Mouse (Mus musculus) kidney, adult 2 months (tissue): ENCODE results near the gene Sox13.

Experiments used
- CTCF ChIP-seq: fragments of 200-500 bp; conservative IDR thresholded peaks from 2 replicates; pipeline ENCODE4 v1.5.1; 2011; ENCODE audit warnings: low read depth, mild to moderate bottlenecking, control low read depth, low read length, moderate library complexity, mixed read lengths; ENCODE audit not compliant: insufficient read depth, insufficient read length
- POLR2A ChIP-seq: fragments of 200-500 bp; IDR thresholded peaks from one replicate; pipeline ENCODE4 v1.6.1; 2011; ENCODE audit warnings: low read depth, low read length, control low read depth

DNA sequence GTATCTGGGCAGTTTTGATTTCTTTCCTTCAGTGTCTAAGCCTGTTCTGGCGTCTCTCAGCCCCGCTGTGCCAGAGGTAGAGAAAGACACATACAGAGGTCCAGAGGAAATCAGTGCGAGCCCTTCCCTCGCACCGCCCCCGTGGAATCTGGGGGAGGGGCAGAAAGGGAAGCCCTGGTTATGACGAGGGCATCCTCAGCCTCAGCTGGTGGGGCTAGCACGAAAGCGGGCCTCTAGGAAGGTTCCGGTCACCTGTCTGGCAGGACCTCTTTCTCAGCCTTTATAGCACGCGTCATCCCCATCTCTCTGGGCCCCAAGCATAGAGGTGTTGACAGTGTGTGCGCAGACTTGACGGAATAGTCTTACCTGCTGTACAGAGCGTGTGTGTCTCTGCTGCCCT, 68.3 kb downstream of the Sox13 start:
- no peak for TF ChIP-seq POLR2A
- no peak for TF ChIP-seq CTCF
